Mouse (Mus musculus) ES-Bruce4 (cell line): Measurements from ENCODE around the gene Maz. TPM values are rescaled to one million over a fixed set of nuclear protein-coding genes. Genes with fewer than 3 reads are reported as not detected.

Source experiments
- H3K27ac ChIP-seq: 2 replicates; pipeline ENCODE4 v1.5.1; 2012; ENCODE audit warnings: low read length, inconsistent platforms; ENCODE audit not compliant: insufficient read depth
- H3K27me3 ChIP-seq: 2 replicates; pipeline ENCODE4 v1.6.1; 2012; ENCODE audit warnings: mild to moderate bottlenecking, low read length, inconsistent platforms; ENCODE audit not compliant: control insufficient read depth, poor library complexity, insufficient read depth, severe bottlenecking
- H3K36me3 ChIP-seq: 2 replicates; pipeline ENCODE4 v1.6.1; 2012; ENCODE audit warnings: inconsistent platforms, mild to moderate bottlenecking, low read length, moderate library complexity; ENCODE audit not compliant: control insufficient read depth, poor library complexity, insufficient read depth, severe bottlenecking
- H3K4me1 ChIP-seq: one replicate; pipeline ENCODE4 v1.8.1; 2011; ENCODE audit warnings: low read length; ENCODE audit not compliant: control insufficient read depth, insufficient read depth
- H3K4me3 ChIP-seq: 2 replicates; pipeline ENCODE4 v1.5.1; 2011; ENCODE audit warnings: low read depth, mild to moderate bottlenecking, low read length
- H3K9ac ChIP-seq: 2 replicates; pipeline ENCODE4 v1.6.1; 2012; ENCODE audit warnings: low read depth, mild to moderate bottlenecking, inconsistent platforms; ENCODE audit not compliant: poor library complexity, severe bottlenecking
- H3K9me3 ChIP-seq: replicated peaks from 2 replicates; pipeline ENCODE4 v1.6.1; 2012; ENCODE audit warnings: mild to moderate bottlenecking, low read length, inconsistent platforms; ENCODE audit not compliant: control insufficient read depth, poor library complexity, insufficient read depth, severe bottlenecking
- CTCF ChIP-seq: IDR thresholded peaks from one replicate; pipeline ENCODE4 v1.8.1; 2011; ENCODE audit warnings: low read depth, low read length
- EP300 ChIP-seq: IDR thresholded peaks from 2 replicates; pipeline ENCODE4 v1.6.1; 2011; ENCODE audit warnings: low read depth, low read length; ENCODE audit not compliant: insufficient read depth
- POLR2A ChIP-seq: IDR thresholded peaks from one replicate; pipeline ENCODE4 v1.8.1; 2011; ENCODE audit warnings: low read length; ENCODE audit not compliant: insufficient read depth
- polyA plus RNA-seq: library from polyadenylated mRNA; stranded (reverse); fragments of >200 nt; gene quantifications from 2 replicates; pipeline ENCODE4 v1.2.4, GENCODE M21; 2011; ENCODE audit warnings: low read depth; ENCODE audit not compliant: missing spikeins, insufficient read depth, insufficient read length

The Maz gene
- polyA plus RNA-seq, 1 experiment, result 117 TPM

GRCm38 (mm10) chr7:127026161-127026600, 656 bp downstream of the Maz start:
- Histone ChIP-seq H3K9me3 (no peaks in the 10 kb centered on the region), H3K4me1 (no peaks in the 10 kb centered on the region), H3K27ac (peak overlapping the region; percentile 85), H3K9ac (peak overlapping the region; percentile 92), H3K4me3 (peak overlapping the region; percentile 73), H3K36me3 (peaks cover 54% of the 10 kb centered on the region), H3K27me3 (no peaks in the 10 kb centered on the region)
- TF ChIP-seq CTCF (no peak), EP300 (no peak), POLR2A (no peak)

- Histone ChIP-seq H3K4me3 (peak overlapping the region; percentile 73), H3K27me3 (no peaks in the 10 kb centered on the region), H3K9me3 (no peaks in the 10 kb centered on the region), H3K36me3 (peaks cover 49% of the 10 kb centered on the region), H3K27ac (peak overlapping the region; percentile 8; the same call in 1 of the 2 replicates), H3K4me1 (no peaks in the 10 kb centered on the region), H3K9ac (peak overlapping the region; percentile 92)
- TF ChIP-seq POLR2A (no peak), CTCF (no peak), EP300 (no peak)
Measured at GRCm38 (mm10) chr7:127025556-127026160, 1.2 kb downstream of the Maz start.

- peak overlapping the region; percentile 8 for H3K27ac ChIP-seq
- H3K4me1 ChIP-seq, result no peaks in the 10 kb centered on the region
- peak overlapping the region; percentile 92 for H3K9ac ChIP-seq
- H3K27me3 ChIP-seq, result no peaks in the 10 kb centered on the region
- H3K9me3 ChIP-seq, result no peaks in the 10 kb centered on the region
- peak overlapping the region; percentile 73 for H3K4me3 ChIP-seq
- TF ChIP-seq EP300 (no peak), POLR2A (peak; percentile 62)
- H3K36me3 ChIP-seq, result peaks cover 42% of the 10 kb centered on the region
Measured at GRCm38 (mm10) chr7:127024755-127025555, 1.9 kb downstream of the Maz start.

GRCm38 (mm10) chr7:127023896-127024690, 2.7 kb downstream of the Maz start:
- H3K27ac ChIP-seq, result peak overlapping the region; percentile 3
- H3K36me3 ChIP-seq, result peaks cover 33% of the 10 kb centered on the region
- no peaks in the 10 kb centered on the region for H3K27me3 ChIP-seq
- H3K9me3 ChIP-seq, result no peaks in the 10 kb centered on the region
- H3K9ac ChIP-seq, result peak overlapping the region; percentile 92
- no peak for TF ChIP-seq CTCF
- no peak for TF ChIP-seq POLR2A
- TF ChIP-seq EP300, result no peak
- peak overlapping the region; percentile 73 for H3K4me3 ChIP-seq
- H3K4me1 ChIP-seq, result no peaks in the 10 kb centered on the region

- peak overlapping the region; percentile 73 for H3K4me3 ChIP-seq
- peak overlapping the region; percentile 92 for H3K9ac ChIP-seq
- no peak overlapping the region for H3K27ac ChIP-seq
- H3K36me3 ChIP-seq, result peaks cover 25% of the 10 kb centered on the region
- H3K4me1 ChIP-seq, result no peaks in the 10 kb centered on the region
- H3K27me3 ChIP-seq, result no peaks in the 10 kb centered on the region
- no peaks in the 10 kb centered on the region for H3K9me3 ChIP-seq
- TF ChIP-seq CTCF (no peak), POLR2A (no peak), EP300 (no peak)
Measured at GRCm38 (mm10) chr7:127023272-127023691, 3.6 kb downstream of the Maz start.
